Mouse (Mus musculus): ENCODE measurements around the gene Zfp553.
A peak's percentile ranks its signal among the peaks of the same experiment; 100 is the strongest.
"Not testable (repeated sequence)": the region's sequence is repeated elsewhere in the genome, so short reads cannot be mapped to it uniquely, and the experiment has no call there.

The Zfp553 gene

GRCm38 (mm10) chr7:127233368-127233749 is 498 bp downstream of the Zfp553 start:
- DNase-seq (ENCODE audit: low spot score in 2 of 2), result no peak

GRCm38 (mm10) chr7:127233765-127234164 is 904 bp downstream of the Zfp553 start:
- DNase-seq (ENCODE audit: low spot score in 2 of 2), result no peak

GRCm38 (mm10) chr7:127234777-127235176 is 1.9 kb downstream of the Zfp553 start:
- no peak for DNase-seq (ENCODE audit: low spot score in 2 of 2)

- no peak for DNase-seq (ENCODE audit: low spot score in 2 of 2)
These were observed 10.6 kb downstream of the Zfp553 start for GRCm38 (mm10) chr7:127243361-127243867.

GRCm38 (mm10) chr7:127243870-127244657 is 11.2 kb downstream of the Zfp553 start, which contains the start of gene Zfp771:
Zfp771 (plus strand) TSS chr7:127244274.
- DNase-seq (ENCODE audit: low spot score in 2 of 2), result peak; percentile 78 to 93

GRCm38 (mm10) chr7:127244658-127245510 is 12.0 kb downstream of the Zfp553 start:
- no peak for DNase-seq (ENCODE audit: low spot score in 2 of 2)

GRCm38 (mm10) chr7:127250511-127250910 is 17.6 kb downstream of the Zfp553 start:
- DNase-seq (ENCODE audit: low spot score in 2 of 2), result not testable (repeated sequence)

- DNase-seq (ENCODE audit: low spot score in 2 of 2), result no peak
These were observed 19.6 kb downstream of the Zfp553 start for GRCm38 (mm10) chr7:127252414-127252813.

- no peak for DNase-seq (ENCODE audit: low spot score in 2 of 2)
These were observed 20.5 kb downstream of the Zfp553 start for GRCm38 (mm10) chr7:127253341-127253740.

- peak; percentile 82 to 96 for DNase-seq (ENCODE audit: low spot score in 2 of 2)
These were observed 21.2 kb downstream of the Zfp553 start for GRCm38 (mm10) chr7:127253821-127254769.

- DNase-seq (ENCODE audit: low spot score in 2 of 2), result no peak
These were observed 22.1 kb downstream of the Zfp553 start for GRCm38 (mm10) chr7:127255008-127255407.

- no peak for DNase-seq (ENCODE audit: low spot score in 2 of 2)
These were observed 23.1 kb downstream of the Zfp553 start for GRCm38 (mm10) chr7:127255965-127256364.

- no peak for DNase-seq (ENCODE audit: low spot score in 2 of 2)
These were observed 23.7 kb downstream of the Zfp553 start for GRCm38 (mm10) chr7:127256518-127256917.

GRCm38 (mm10) chr7:127259186-127259905 is 26.5 kb downstream of the Zfp553 start:
- no peak for DNase-seq (ENCODE audit: low spot score in 2 of 2)

- peak; percentile 87 to 95 for DNase-seq (ENCODE audit: low spot score in 2 of 2)
These were observed 27.6 kb downstream of the Zfp553 start, which contains the start of gene Dctpp1 for GRCm38 (mm10) chr7:127260309-127261111. Dctpp1 (minus strand) TSS chr7:127260709.

GRCm38 (mm10) chr7:127262218-127262961 is 29.5 kb downstream of the Zfp553 start:
- DNase-seq (ENCODE audit: low spot score in 2 of 2), result no peak

- no peak for DNase-seq (ENCODE audit: low spot score in 2 of 2)
These were observed 30.7 kb downstream of the Zfp553 start for GRCm38 (mm10) chr7:127263526-127263925.

- DNase-seq (ENCODE audit: low spot score in 2 of 2), result no peak
These were observed 37.4 kb downstream of the Zfp553 start for GRCm38 (mm10) chr7:127270256-127270655.

- no peak for DNase-seq (ENCODE audit: low spot score in 2 of 2)
These were observed 37.8 kb downstream of the Zfp553 start for GRCm38 (mm10) chr7:127270666-127271065.
